Mouse (Mus musculus) heart, adult 2 months (tissue): ENCODE results near the gene Rnf186. TPM values are rescaled to one million over a fixed set of nuclear protein-coding genes. Genes with fewer than 3 reads are reported as not detected.

Experiments used
- DNase-seq, 2 experiments: peaks; one replicate each; pipeline ENCODE4 v3.0.0; 2021
- H3K27ac ChIP-seq: fragments of 200-600 bp; 2 replicates; pipeline ENCODE4 v1.8.1; 2022
- H3K27me3 ChIP-seq: fragments of 200-500 bp; 2 replicates; pipeline ENCODE4 v1.6.1; 2012; ENCODE audit warnings: mild to moderate bottlenecking, low read length, inconsistent platforms, mixed read lengths; ENCODE audit not compliant: control insufficient read depth, insufficient read depth
- H3K36me3 ChIP-seq: fragments of 200-500 bp; 2 replicates; pipeline ENCODE4 v1.6.1; 2012; ENCODE audit warnings: low read length, inconsistent platforms; ENCODE audit not compliant: control insufficient read depth, insufficient read depth
- H3K4me1 ChIP-seq: fragments of 200-500 bp; 2 replicates; pipeline ENCODE4 v1.6.1; 2011; ENCODE audit warnings: low read length; ENCODE audit not compliant: control insufficient read depth, insufficient read depth
- H3K4me3 ChIP-seq: fragments of 200-600 bp; 2 replicates; pipeline ENCODE4 v1.8.1; 2022
- H3K79me2 ChIP-seq: fragments of 200-500 bp; replicated peaks from 2 replicates; pipeline ENCODE4 v1.6.1; 2012; ENCODE audit warnings: mild to moderate bottlenecking, inconsistent platforms, low read length, moderate library complexity, mixed read lengths; ENCODE audit not compliant: control insufficient read depth, insufficient read depth
- H3K9ac ChIP-seq: fragments of 200-500 bp; 2 replicates; pipeline ENCODE4 v1.6.1; 2012; ENCODE audit warnings: low read depth, mild to moderate bottlenecking, control low read depth, inconsistent platforms, low read length, mixed read lengths
- CTCF ChIP-seq: fragments of 200-600 bp; IDR thresholded peaks from 2 replicates; pipeline ENCODE4 v1.8.1; 2022; ENCODE audit warnings: antibody characterized with exemption, mild to moderate bottlenecking, moderate library complexity
- EP300 ChIP-seq: fragments of 200-500 bp; IDR thresholded peaks from 2 replicates; pipeline ENCODE4 v1.6.1; 2011; ENCODE audit warnings: low read depth, low read length, control low read depth; ENCODE audit not compliant: insufficient read depth
- POLR2A ChIP-seq: fragments of 200-500 bp; IDR thresholded peaks from 2 replicates; pipeline ENCODE4 v1.6.1; 2011; ENCODE audit warnings: mild to moderate bottlenecking, low read depth, low read length, control low read depth; ENCODE audit not compliant: insufficient read depth
- WGBS: fragments of 180-500 bp; shearing (Covaris S2); methylation state at CpG from one replicate; pipeline ENCODE4 v1.1.7; 2018; 5-methylcytosine and 5-hydroxymethylcytosine counted together
- intact Hi-C: fragments of 180-260 bp; cut with DNase I; formaldehyde crosslinking; loops from one replicate; pipeline ENCODE4 v1.15.1; 2025
- polyA plus RNA-seq: library from polyadenylated mRNA; depleted of rRNA; stranded (reverse); fragments of >200 nt; gene quantifications from 2 replicates; pipeline ENCODE4 v1.2.3, GENCODE M21; 2012
- total RNA-seq, 2 experiments: library from RNA; stranded (reverse); gene quantifications; 2 replicates each; pipeline ENCODE4 v1.2.3; 2021

Gene Rnf186
- total and polyA plus RNA-seq, 3 experiments, result 2.0 TPM; not detected in 2

DNA sequence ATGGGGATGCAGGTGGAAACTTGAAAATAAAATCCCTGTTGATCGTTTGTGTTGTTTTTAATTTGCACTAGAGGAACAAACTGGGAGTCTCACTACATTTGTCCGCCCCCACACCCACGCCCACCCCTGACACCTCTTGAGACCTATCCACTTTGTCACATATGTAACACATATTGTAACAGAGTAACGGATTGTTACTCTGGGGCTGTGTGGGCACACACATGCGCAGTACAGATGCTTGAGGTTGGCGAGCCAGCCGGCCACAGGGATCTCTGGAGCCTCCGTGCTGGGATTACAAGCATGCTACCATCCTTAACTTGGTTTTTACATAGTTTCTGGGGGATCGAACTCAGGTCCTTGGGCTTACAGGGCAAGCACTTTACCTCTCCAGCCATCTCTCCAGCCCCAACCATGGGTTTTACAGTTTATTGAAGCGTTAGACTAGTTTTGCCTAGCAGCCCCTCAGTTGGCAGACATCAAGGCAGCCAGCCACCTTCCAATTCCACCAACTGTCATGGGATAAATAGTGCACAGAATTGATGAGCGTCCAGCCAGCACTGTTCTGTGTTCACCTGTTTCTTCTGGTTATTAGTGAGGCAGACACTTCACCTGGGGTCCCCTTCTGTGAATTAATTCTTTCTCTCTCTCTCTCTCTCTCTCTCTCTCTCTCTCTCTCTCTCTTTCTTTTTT lies 32.3 kb upstream of the Rnf186 start:
- no peak overlapping the region for H3K9ac ChIP-seq
- no peaks in the 10 kb centered on the region for H3K27me3 ChIP-seq
- H3K4me3 ChIP-seq, result no peak overlapping the region
- 83% methylated on average over 11 of the region's 11 CpGs for WGBS
- H3K79me2 ChIP-seq, result no peaks in the 10 kb centered on the region
- no peak for TF ChIP-seq EP300
- TF ChIP-seq CTCF, result no peak
- TF ChIP-seq POLR2A, result no peak
- DNase-seq, result no peak
- no peak overlapping the region for H3K27ac ChIP-seq
- H3K4me1 ChIP-seq, result no peaks in the 10 kb centered on the region
- intact Hi-C loops, result no loop called here
- H3K36me3 ChIP-seq, result no peaks in the 10 kb centered on the region

DNA sequence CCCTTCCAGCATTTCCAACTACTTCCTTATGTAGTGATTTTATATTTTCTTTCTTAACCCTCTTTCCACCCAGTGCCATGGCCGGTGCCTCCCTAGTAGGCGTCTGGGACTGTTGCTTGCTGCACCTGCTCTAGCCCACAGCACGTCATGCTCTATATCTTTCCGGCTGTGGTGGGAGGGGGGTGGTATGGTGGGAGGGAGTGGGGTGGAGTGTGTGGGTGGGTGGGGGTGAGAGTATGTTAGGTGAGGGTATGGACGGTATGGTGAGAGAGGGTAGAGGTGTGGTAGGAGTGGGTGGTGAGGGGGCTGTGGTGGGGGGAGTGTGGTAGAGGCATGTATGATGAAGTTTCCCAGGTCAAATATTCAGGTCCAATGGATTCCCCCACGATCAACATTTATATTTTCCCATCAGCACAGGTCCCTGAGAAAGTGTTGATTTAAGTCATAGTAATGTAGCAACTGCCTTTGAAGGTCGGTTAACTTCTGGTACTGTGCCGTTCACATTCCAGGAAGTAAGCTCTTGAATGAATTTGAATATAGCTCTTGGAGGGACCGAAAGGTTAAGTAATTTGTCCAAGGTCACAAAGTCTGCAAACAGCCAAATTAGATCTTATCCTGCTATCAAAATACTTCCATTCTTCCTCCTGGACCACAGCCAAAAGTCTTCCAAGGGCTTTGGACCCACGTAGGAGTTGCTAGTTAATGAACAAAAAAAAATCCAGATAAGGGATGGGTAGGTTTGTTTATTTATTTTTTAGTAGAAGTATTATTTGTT lies 28.2 kb upstream of the Rnf186 start:
- TF ChIP-seq CTCF (no peak), POLR2A (no peak), EP300 (no peak)
- WGBS, result 54% methylated on average over 10 of the region's 10 CpGs
- no peak overlapping the region for H3K27ac ChIP-seq
- intact Hi-C loops, result no loop called here
- no peak overlapping the region for H3K9ac ChIP-seq
- no peak overlapping the region for H3K4me3 ChIP-seq
- H3K79me2 ChIP-seq, result no peaks in the 10 kb centered on the region
- H3K4me1 ChIP-seq, result no peaks in the 10 kb centered on the region
- no peak for DNase-seq
- H3K27me3 ChIP-seq, result no peaks in the 10 kb centered on the region
- no peaks in the 10 kb centered on the region for H3K36me3 ChIP-seq

DNA sequence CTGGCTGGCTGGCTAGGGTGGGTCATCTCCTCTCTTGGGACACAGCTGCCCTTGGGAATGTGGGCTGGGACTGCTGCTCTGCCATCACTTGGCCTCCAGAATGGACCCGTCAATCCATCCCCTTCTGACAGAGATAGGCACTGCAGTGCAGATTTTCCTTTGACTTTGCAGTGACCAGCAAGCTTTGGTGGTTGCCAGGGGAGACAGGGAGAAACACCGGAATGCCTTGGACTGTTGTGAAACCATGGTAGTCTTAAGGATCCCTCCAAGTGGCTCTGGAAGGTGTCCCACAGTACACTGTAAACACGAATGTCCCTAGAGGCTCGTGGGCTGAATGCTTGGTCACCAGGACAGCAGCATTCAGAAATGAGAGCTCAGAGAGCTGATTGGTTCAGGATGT lies 27.4 kb upstream of the Rnf186 start:
- Histone ChIP-seq H3K27me3 (no peaks in the 10 kb centered on the region), H3K36me3 (no peaks in the 10 kb centered on the region), H3K79me2 (no peaks in the 10 kb centered on the region), H3K27ac (no peak overlapping the region), H3K9ac (no peak overlapping the region), H3K4me3 (no peak overlapping the region), H3K4me1 (no peaks in the 10 kb centered on the region)
- peak in 1 of 2 experiments; percentile 23 for DNase-seq
- 36% methylated on average over 4 of the region's 4 CpGs for WGBS
- TF ChIP-seq EP300, result no peak
- no peak for TF ChIP-seq CTCF
- no peak for TF ChIP-seq POLR2A
- intact Hi-C loops, result no loop called here

DNA sequence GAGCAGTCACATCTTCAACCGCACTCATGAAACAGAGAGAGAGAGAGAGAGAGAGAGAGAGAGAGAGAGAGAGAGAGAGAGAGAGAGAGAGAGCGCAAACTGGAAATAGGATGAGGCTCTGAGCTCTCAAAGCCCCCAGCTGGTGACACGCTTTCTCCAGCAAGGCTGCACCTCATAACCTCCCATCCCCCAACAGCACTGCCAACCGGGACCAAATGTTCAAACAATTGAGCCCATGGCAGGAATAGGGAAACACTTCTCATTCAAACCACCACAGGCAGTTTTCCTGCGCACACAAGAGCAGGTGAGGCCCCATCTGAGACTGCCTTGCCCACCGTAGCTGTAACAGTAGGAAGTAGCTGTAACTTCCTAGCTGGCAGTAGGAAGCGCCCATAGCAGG lies 25.5 kb upstream of the Rnf186 start:
- no peaks in the 10 kb centered on the region for H3K4me1 ChIP-seq
- WGBS, result 58% methylated on average over 7 of the region's 7 CpGs
- H3K36me3 ChIP-seq, result no peaks in the 10 kb centered on the region
- no peaks in the 10 kb centered on the region for H3K27me3 ChIP-seq
- intact Hi-C loops, result no loop called here
- H3K27ac ChIP-seq, result no peak overlapping the region
- no peak overlapping the region for H3K4me3 ChIP-seq
- DNase-seq, result no peak
- no peak overlapping the region for H3K9ac ChIP-seq
- no peak for TF ChIP-seq POLR2A
- no peak for TF ChIP-seq EP300
- TF ChIP-seq CTCF, result no peak
- H3K79me2 ChIP-seq, result no peaks in the 10 kb centered on the region

DNA sequence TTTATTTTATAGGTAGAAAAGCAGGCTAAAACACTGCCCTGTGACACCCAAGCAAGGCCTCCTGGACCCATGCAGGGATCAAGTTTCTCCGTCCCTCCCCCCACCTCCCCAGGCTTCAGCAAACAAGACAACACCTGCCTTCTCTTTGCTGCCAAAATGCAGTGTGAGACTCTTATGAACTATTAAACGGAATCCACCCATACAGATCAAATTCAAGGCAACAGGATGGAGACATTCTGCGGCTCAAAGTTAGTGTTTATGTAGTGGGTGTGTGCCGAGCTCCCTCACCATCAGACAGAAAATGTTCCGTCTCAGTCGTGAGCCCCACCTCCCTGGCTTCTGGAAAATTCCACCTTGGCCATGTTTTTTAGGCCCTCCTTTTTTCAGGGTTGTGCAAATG lies 24.9 kb upstream of the Rnf186 start:
- Histone ChIP-seq H3K27ac (no peak overlapping the region), H3K9ac (no peak overlapping the region), H3K4me3 (no peak overlapping the region), H3K27me3 (no peaks in the 10 kb centered on the region), H3K79me2 (no peaks in the 10 kb centered on the region), H3K4me1 (no peaks in the 10 kb centered on the region), H3K36me3 (no peaks in the 10 kb centered on the region)
- WGBS, result 48% methylated on average over 6 of the region's 6 CpGs
- DNase-seq, result no peak
- no peak for TF ChIP-seq POLR2A
- TF ChIP-seq CTCF, result no peak
- no peak for TF ChIP-seq EP300
- intact Hi-C loops, result no loop called here

DNA sequence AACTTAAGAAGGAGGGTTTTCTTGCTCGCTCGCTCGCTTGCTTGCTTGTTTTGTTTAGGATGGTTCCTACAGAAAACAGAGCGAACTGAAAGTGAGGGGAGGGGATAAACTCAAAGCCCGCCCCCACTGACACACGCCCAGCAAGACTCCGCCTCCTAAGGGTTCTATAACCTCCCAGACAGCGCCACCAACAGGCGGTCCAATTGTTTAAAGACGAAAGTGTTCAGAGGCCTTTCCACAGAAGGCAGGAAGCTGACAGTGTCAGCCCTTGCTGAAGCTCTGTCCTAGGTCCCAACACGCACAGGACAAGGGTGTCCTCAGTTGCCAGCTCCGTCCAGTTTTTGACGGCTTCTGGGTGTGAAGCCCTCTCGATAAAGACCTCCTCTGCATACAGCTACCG lies 23.2 kb upstream of the Rnf186 start:
- TF ChIP-seq EP300, result 0 out of 2 replicates have a peak, but pooled peaks have one; percentile 27
- TF ChIP-seq CTCF, result peak; percentile 71
- peak; percentile 60 for TF ChIP-seq POLR2A
- intact Hi-C loops, result no loop called here
- Histone ChIP-seq H3K9ac (no peak overlapping the region), H3K4me1 (no peaks in the 10 kb centered on the region), H3K79me2 (no peaks in the 10 kb centered on the region), H3K27me3 (no peaks in the 10 kb centered on the region), H3K36me3 (no peaks in the 10 kb centered on the region), H3K4me3 (peak overlapping the region; percentile 41), H3K27ac (peak overlapping the region; percentile 49)
- DNase-seq, result peak; percentile 85 to 86
- 20% methylated on average over 15 of the region's 15 CpGs for WGBS
